Mouse (Mus musculus) megakaryocyte, embryonic 14.5 days (primary cell): ENCODE measurements around the gene Gm42669. TPM values are rescaled to one million over a fixed set of nuclear protein-coding genes. Genes with fewer than 3 reads are reported as not detected.

Experiments
- H3K27me3 ChIP-seq: replicated peaks from 2 replicates; pipeline ENCODE3; 2012; ENCODE audit warnings: inconsistent platforms
- H3K36me3 ChIP-seq: replicated peaks from 2 replicates; pipeline ENCODE3; 2012; ENCODE audit warnings: low read length, inconsistent platforms, mixed read lengths
- H3K4me1 ChIP-seq: 2 replicates; pipeline ENCODE4 v1.6.1; 2012; ENCODE audit warnings: inconsistent platforms
- H3K4me3 ChIP-seq: replicated peaks from 2 replicates; pipeline ENCODE3; 2012; ENCODE audit warnings: moderate library complexity, mild to moderate bottlenecking, inconsistent platforms
- H3K9me3 ChIP-seq: 2 replicates; pipeline ENCODE4 v1.6.1; 2012; ENCODE audit warnings: inconsistent platforms
- FLI1 ChIP-seq: IDR thresholded peaks from 2 replicates; pipeline ENCODE4 v1.6.1; 2012; ENCODE audit warnings: low read length, inconsistent platforms, mixed read lengths
- GATA1 ChIP-seq: IDR thresholded peaks from 3 replicates; pipeline ENCODE4 v1.6.1; 2012; ENCODE audit warnings: mixed read lengths, low read length, inconsistent platforms, borderline replicate concordance
- polyA plus RNA-seq: library from polyadenylated mRNA; stranded (reverse); fragments of >175 nt; gene quantifications from 2 replicates; pipeline ENCODE4 v1.2.3, GENCODE M21; 2012; ENCODE audit warnings: low replicate concordance; ENCODE audit not compliant: insufficient read depth

Gene Gm42669
- polyA plus RNA-seq, 1 experiment = 0.25 TPM

- Histone ChIP-seq H3K4me3 (no peak overlapping the region), H3K27me3 (no peaks in the 10 kb centered on the region), H3K4me1 (peaks cover 54% of the 10 kb centered on the region), H3K36me3 (peaks cover 3% of the 10 kb centered on the region), H3K9me3 (peaks cover 6% of the 10 kb centered on the region; the same call in 1 of the 2 replicates)
- TF ChIP-seq GATA1 = no peak
- TF ChIP-seq FLI1 = no peak
These were observed 8.7 kb downstream of the Gm42669 start for GRCm38 (mm10) chr5:107516087-107516486.

GRCm38 (mm10) chr5:107518602-107519001 is 11.2 kb downstream of the Gm42669 start:
- TF ChIP-seq FLI1 = no peak
- no peak for TF ChIP-seq GATA1
- peaks cover 6% of the 10 kb centered on the region; the same call in 1 of the 2 replicates for H3K9me3 ChIP-seq
- peaks cover 58% of the 10 kb centered on the region for H3K4me1 ChIP-seq
- H3K27me3 ChIP-seq = no peaks in the 10 kb centered on the region
- H3K4me3 ChIP-seq = no peak overlapping the region
- H3K36me3 ChIP-seq = peaks cover 6% of the 10 kb centered on the region

DNA sequence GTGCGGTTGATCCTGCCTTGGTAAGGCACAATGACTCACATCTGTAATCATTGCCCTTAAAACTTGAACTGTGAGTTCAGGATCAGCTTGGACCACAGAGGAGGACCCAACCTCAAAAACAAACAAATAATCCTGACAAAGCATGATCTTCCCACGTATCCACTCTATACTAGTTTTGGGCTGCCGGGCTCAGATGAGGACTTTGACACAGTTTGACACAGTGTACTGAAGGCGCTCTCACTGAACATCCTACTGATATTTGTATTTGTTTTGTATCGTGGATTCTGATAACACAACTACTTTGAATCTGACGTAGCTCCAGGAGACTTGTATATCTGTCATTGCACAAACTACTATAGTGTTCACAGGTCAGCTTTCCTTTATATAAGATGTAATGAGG is 14.0 kb downstream of the Gm42669 start:
- H3K4me1 ChIP-seq = peaks cover 56% of the 10 kb centered on the region
- TF ChIP-seq FLI1 (no peak), GATA1 (no peak)
- H3K36me3 ChIP-seq = peaks cover 6% of the 10 kb centered on the region
- H3K4me3 ChIP-seq = no peak overlapping the region
- H3K27me3 ChIP-seq = no peaks in the 10 kb centered on the region
- H3K9me3 ChIP-seq = peaks cover 6% of the 10 kb centered on the region; the same call in 1 of the 2 replicates

- peaks cover 6% of the 10 kb centered on the region for H3K36me3 ChIP-seq
- H3K4me3 ChIP-seq = no peak overlapping the region
- H3K4me1 ChIP-seq = peaks cover 60% of the 10 kb centered on the region
- peaks cover 6% of the 10 kb centered on the region; the same call in 1 of the 2 replicates for H3K9me3 ChIP-seq
- H3K27me3 ChIP-seq = no peaks in the 10 kb centered on the region
- TF ChIP-seq FLI1 = no peak
- no peak for TF ChIP-seq GATA1
These were observed 14.5 kb downstream of the Gm42669 start for GRCm38 (mm10) chr5:107521897-107522296.

- Histone ChIP-seq H3K9me3 (peaks cover 6% of the 10 kb centered on the region; the same call in 1 of the 2 replicates), H3K36me3 (peaks cover 3% of the 10 kb centered on the region), H3K4me3 (peak overlapping the region; percentile 70), H3K4me1 (peaks cover 68% of the 10 kb centered on the region), H3K27me3 (no peaks in the 10 kb centered on the region)
- no peak for TF ChIP-seq GATA1
- TF ChIP-seq FLI1 = no peak
These were observed 16.9 kb downstream of the Gm42669 start for GRCm38 (mm10) chr5:107524281-107524680.

DNA sequence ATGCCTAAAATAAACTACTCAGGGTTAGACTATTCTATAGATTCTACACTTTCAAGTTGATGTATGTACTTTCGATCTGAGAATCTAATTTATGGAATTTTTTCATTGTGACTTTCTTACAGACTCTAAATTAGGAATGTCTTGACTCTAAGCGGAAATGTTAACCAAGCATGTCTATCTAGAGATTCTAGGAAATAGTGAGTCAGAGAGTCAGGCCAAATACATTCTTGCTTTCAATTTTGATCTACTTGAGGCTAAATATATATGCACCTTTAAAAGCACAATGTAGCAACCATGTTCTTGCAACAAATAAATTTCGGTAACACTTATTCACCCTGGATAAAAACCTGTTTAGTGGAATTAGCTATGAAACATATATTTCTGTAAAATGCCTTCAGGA is 21.4 kb downstream of the Gm42669 start:
- TF ChIP-seq FLI1 (no peak), GATA1 (no peak)
- no peak overlapping the region for H3K4me3 ChIP-seq
- H3K4me1 ChIP-seq = peaks cover 45% of the 10 kb centered on the region
- no peaks in the 10 kb centered on the region for H3K27me3 ChIP-seq
- no peaks in the 10 kb centered on the region for H3K36me3 ChIP-seq
- no peaks in the 10 kb centered on the region for H3K9me3 ChIP-seq

DNA sequence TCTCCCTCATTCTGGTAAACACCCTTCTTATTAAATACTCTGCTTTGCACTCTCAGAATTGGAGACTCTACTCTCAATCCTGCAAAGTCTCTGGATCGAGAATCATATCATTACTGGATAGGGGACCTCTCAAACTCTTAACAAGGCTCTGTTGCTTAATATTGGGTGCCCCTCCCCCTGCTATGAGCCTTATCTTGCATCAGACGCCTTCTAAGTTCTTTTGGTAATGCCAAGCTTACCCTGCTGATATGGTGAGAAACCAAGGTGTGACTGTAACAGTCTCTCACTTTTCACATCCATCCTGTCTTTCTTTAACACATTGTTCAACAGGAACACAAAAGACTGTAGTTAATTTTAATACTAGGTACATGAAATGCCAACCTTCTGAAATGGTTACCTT is 26.2 kb downstream of the Gm42669 start:
- Histone ChIP-seq H3K4me1 (peaks cover 26% of the 10 kb centered on the region), H3K36me3 (no peaks in the 10 kb centered on the region), H3K4me3 (no peak overlapping the region), H3K9me3 (peaks cover 7% of the 10 kb centered on the region), H3K27me3 (no peaks in the 10 kb centered on the region)
- TF ChIP-seq FLI1 = no peak
- TF ChIP-seq GATA1 = no peak

DNA sequence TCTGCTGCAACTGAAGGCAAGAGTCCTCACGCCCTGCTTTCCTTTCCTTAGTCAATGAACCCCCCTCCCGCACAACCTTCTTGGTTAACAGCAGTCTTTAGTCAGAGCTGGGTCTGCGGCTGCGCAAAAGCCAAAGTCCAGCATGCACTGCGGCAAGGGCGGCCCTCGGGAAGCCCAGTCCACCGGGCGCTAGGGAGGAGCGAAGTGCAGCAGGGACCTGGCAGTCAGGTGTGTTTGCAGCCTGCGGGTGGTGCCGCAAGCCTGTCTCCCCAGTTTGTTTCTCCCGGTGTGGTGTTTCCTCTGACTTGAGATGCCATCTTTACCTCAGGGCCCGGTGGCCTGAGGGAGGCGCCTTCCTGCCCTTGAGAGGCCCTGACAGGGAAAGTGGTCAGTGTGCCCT is 27.2 kb downstream of the Gm42669 start, which contains the start of gene 1700028K03Rik:
TSS of gene 1700028K03Rik (plus strand) at position 129 of the 400 bp plus-strand sequence.
- peaks cover 18% of the 10 kb centered on the region for H3K4me1 ChIP-seq
- no peaks in the 10 kb centered on the region for H3K27me3 ChIP-seq
- TF ChIP-seq FLI1 (no peak), GATA1 (no peak)
- peaks cover 7% of the 10 kb centered on the region for H3K9me3 ChIP-seq
- H3K4me3 ChIP-seq = no peak within 1 kb of the TSS
- no peaks in the 10 kb centered on the region for H3K36me3 ChIP-seq

DNA sequence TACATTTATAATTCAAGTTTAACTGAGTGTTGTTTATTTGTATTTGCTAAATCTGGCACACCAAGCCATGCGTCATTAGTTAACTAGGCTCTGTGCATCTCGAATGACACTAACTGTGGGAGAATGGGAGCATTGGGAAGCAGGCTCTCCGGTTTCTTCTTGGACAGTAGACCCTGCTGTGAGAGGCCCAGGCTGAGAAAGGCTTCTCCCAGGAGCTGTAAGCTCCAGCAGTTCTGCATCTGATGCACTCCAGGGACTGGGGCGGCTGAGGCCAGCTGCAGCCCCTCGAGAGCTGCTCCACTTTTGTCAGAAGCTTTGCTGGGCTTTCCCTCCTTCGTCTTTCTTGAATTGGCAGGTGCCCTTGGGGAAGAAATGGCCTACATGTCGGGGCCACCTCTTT is 34.3 kb downstream of the Gm42669 start:
- H3K4me1 ChIP-seq = peaks cover 10% of the 10 kb centered on the region
- H3K27me3 ChIP-seq = no peaks in the 10 kb centered on the region
- TF ChIP-seq FLI1 = no peak
- no peak for TF ChIP-seq GATA1
- H3K4me3 ChIP-seq = no peak overlapping the region
- no peaks in the 10 kb centered on the region for H3K36me3 ChIP-seq
- peaks cover 6% of the 10 kb centered on the region for H3K9me3 ChIP-seq

GRCm38 (mm10) chr5:107545927-107546326 is 38.5 kb downstream of the Gm42669 start:
- TF ChIP-seq GATA1 = no peak
- no peak for TF ChIP-seq FLI1
- H3K4me3 ChIP-seq = no peak overlapping the region
- H3K27me3 ChIP-seq = no peaks in the 10 kb centered on the region
- H3K36me3 ChIP-seq = peaks cover 21% of the 10 kb centered on the region
- H3K9me3 ChIP-seq = no peaks in the 10 kb centered on the region
- H3K4me1 ChIP-seq = peaks cover 17% of the 10 kb centered on the region; the same call in 1 of the 2 replicates
